Mouse (Mus musculus) heart, embryonic 14.5 days (tissue): ENCODE data around the gene Slc52a3. TPM values are rescaled to one million over a fixed set of nuclear protein-coding genes. Genes with fewer than 3 reads are reported as not detected.
A peak's percentile ranks its signal among the peaks of the same experiment; 100 is the strongest.
"Not testable (repeated sequence)": the region's sequence is repeated elsewhere in the genome, so short reads cannot be mapped to it uniquely, and the experiment has no call there.

ENCODE experiments used
- ATAC-seq: fragments of 200-750 bp; cut with Nextera tagmentation; 2 replicates; pipeline ENCODE4 v1.8.0; 2017; ENCODE audit warnings: low read depth, moderate TSS enrichment; ENCODE audit not compliant: insufficient number of reproducible peaks, insufficient read depth, low FRiP score
- H3K27ac ChIP-seq, 2 experiments: fragments of 200-500 bp in 1 of 2; fragments of 300-500 bp in 1 of 2; sonication (generic) in 1 of 2; replicated peaks in 1 of 2; 2 replicates each; pipeline ENCODE4 v1.5.1; 2012 to 2014; ENCODE audit warnings: low read depth in 2 of 2, low read length in 2 of 2, control low read depth in 1 of 2, mild to moderate bottlenecking in 1 of 2, mixed read lengths in 1 of 2; ENCODE audit not compliant: control insufficient read depth in 1 of 2, insufficient read depth in 1 of 2
- H3K27me3 ChIP-seq: fragments of 300-500 bp; sonication (generic); 2 replicates; pipeline ENCODE4 v1.6.1; 2014; ENCODE audit warnings: mild to moderate bottlenecking, low read length, control low read depth; ENCODE audit not compliant: control insufficient read depth, insufficient read depth
- H3K36me3 ChIP-seq: fragments of 300-500 bp; sonication (generic); 2 replicates; pipeline ENCODE4 v1.6.1; 2014; ENCODE audit warnings: mild to moderate bottlenecking, control low read depth, low read length, mixed read lengths; ENCODE audit not compliant: control insufficient read depth, insufficient read depth
- H3K4me1 ChIP-seq, 2 experiments: fragments of 200-500 bp in 1 of 2; fragments of 300-500 bp in 1 of 2; sonication (generic) in 1 of 2; 2 replicates each; pipeline ENCODE4 v1.6.1; 2012 to 2014; ENCODE audit warnings: low read length in 2 of 2, control low read depth in 1 of 2, mixed read lengths in 1 of 2; ENCODE audit not compliant: control insufficient read depth in 2 of 2, insufficient read depth in 2 of 2
- H3K4me2 ChIP-seq: fragments of 300-500 bp; sonication (generic); 2 replicates; pipeline ENCODE4 v1.6.1; 2014; ENCODE audit warnings: mild to moderate bottlenecking, low read length
- H3K4me3 ChIP-seq, 2 experiments: fragments of 200-500 bp in 1 of 2; fragments of 300-500 bp in 1 of 2; sonication (generic) in 1 of 2; 2 replicates each; pipeline ENCODE4 v1.5.1; 2012 to 2014; ENCODE audit warnings: low read length in 2 of 2, mild to moderate bottlenecking in 2 of 2, control low read depth in 1 of 2, low read depth in 1 of 2, moderate library complexity in 1 of 2; ENCODE audit not compliant: control insufficient read depth in 1 of 2, insufficient read depth in 1 of 2
- H3K9ac ChIP-seq: fragments of 300-500 bp; sonication (generic); 2 replicates; pipeline ENCODE4 v1.6.1; 2014; ENCODE audit warnings: mild to moderate bottlenecking, low read length
- H3K9me3 ChIP-seq: fragments of 300-500 bp; sonication (generic); 2 replicates; pipeline ENCODE4 v1.6.1; 2016; ENCODE audit warnings: low read length, control low read depth; ENCODE audit not compliant: control insufficient read depth
- WGBS: fragments of 180-500 bp; shearing (Covaris S2); extraction: QIAGEN DNeasy Blood & Tissue Kit; methylation state at CpG from one replicate; pipeline ENCODE4 v1.1.7; 2014; 5-methylcytosine and 5-hydroxymethylcytosine counted together
- polyA plus RNA-seq: library from polyadenylated mRNA; unstranded; fragments of >200 nt; fragmentation: Nextera tagmentation; extraction: Ambion mirVana; gene quantifications from 2 replicates; pipeline ENCODE4 v1.2.1, GENCODE M21; 2014

Gene Slc52a3
- polyA plus RNA-seq, 1 experiment from 2014 or later, result 0.22 TPM

DNA sequence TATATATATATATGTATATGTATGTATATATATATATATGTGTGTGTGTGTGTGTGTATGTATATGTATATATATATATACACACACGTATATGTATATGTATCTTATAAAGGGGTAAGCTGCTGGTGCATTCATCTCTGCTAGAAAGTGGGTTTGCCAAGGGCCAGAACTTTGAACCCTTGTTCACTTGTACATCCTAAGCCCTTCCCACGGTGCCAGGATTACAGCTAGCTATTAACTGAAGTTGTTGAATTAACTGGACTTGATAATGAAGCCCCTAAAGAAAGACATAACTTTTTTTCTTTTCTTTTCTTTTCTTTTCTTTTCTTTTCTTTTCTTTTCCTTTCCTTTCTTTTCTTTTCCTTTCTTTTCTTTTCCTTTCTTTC, 872 bp downstream of the Slc52a3 start:
- H3K27ac ChIP-seq, H3K4me3 ChIP-seq, H3K4me2 ChIP-seq, H3K36me3 ChIP-seq, H3K9me3 ChIP-seq, ATAC-seq, H3K4me1 ChIP-seq, H3K9ac ChIP-seq: not testable (repeated sequence)
- H3K27me3 ChIP-seq, result peaks cover 73% of the 10 kb centered on the region
- 46% methylated on average over 2 of the region's 2 CpGs for WGBS

DNA sequence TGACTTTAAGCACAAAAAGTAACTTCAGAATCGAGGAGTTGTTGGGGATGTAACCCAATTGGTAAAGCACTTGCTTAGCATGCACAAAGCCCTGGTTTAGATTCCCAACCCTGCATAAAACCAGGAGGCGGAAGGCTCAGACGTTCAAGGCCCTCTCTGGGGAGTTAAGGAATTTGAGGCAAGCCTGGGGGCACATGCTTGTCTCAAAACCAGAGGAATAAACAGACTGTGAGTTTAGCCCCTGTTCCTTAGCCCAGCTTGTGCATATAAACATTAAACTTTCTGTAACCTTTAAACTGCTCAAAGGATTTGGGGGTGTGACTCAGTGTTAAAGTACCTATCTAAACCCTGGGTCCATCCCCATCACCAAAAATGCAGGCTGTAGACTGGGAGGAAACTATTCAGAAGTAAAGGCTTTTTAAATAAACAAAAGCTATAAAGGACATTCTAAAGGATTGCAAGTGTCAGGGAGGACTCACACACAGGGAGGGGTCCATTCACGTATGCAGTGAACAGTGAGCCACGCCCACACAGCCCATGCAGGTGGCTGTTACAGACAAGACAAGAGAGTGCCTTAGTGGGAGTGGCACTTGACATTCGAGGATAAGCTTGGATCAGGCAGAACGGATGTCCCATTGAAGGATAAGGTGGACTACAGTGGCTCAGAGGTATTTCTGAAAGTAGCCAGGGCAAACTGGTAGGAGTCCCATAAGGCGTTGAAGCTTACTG, 1.6 kb downstream of the Slc52a3 start:
- Histone ChIP-seq H3K9ac (no peak overlapping the region), H3K4me2 (no peak overlapping the region), H3K36me3 (no peaks in the 10 kb centered on the region), H3K9me3 (no peaks in the 10 kb centered on the region), H3K27me3 (peaks cover 75% of the 10 kb centered on the region), H3K4me1 (peaks cover 4 to 6% of the 10 kb centered on the region in 2 experiments; a peak in 2 of 4 replicates), H3K4me3 (no peak overlapping the region), H3K27ac (no peak overlapping the region)
- ATAC-seq, result no peak
- 47% methylated on average over 8 of the region's 8 CpGs for WGBS

DNA sequence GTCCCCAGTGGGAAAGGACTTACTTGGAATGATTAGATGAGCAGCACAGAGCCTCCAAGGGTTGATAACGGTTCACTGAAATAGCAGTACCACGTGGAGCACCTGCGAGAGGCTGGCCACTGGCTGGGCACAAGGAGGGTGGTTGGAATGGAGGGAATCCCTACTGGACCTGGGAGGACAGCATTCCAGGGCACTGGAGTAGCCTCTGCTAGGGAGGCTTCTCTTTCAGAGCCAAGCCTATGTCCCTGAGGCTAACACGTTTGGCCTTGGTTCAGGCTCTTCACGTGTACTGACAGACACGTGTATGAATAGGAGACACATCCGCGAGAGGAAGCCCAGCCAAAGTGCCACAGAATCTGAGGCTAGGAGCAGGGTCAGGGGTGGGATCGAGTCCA, 2.2 kb downstream of the Slc52a3 start:
- H3K4me1 ChIP-seq, result peaks cover 4 to 6% of the 10 kb centered on the region in 2 experiments; a peak in 2 of 4 replicates
- 60% methylated on average over 9 of the region's 9 CpGs for WGBS
- H3K27me3 ChIP-seq, result peaks cover 73% of the 10 kb centered on the region
- H3K4me3 ChIP-seq, result no peak overlapping the region
- no peaks in the 10 kb centered on the region for H3K36me3 ChIP-seq
- H3K27ac ChIP-seq, result no peak overlapping the region
- H3K9ac ChIP-seq, result no peak overlapping the region
- H3K9me3 ChIP-seq, result no peaks in the 10 kb centered on the region
- ATAC-seq, result no peak
- no peak overlapping the region for H3K4me2 ChIP-seq

GRCm38 (mm10) chr2:151998932-151999331, 2.6 kb downstream of the Slc52a3 start:
- Histone ChIP-seq H3K27ac (no peak overlapping the region), H3K9ac (no peak overlapping the region), H3K9me3 (no peaks in the 10 kb centered on the region), H3K36me3 (no peaks in the 10 kb centered on the region), H3K4me3 (no peak overlapping the region), H3K27me3 (peaks cover 70% of the 10 kb centered on the region), H3K4me1 (peaks cover 4 to 6% of the 10 kb centered on the region in 2 experiments; a peak in 2 of 4 replicates), H3K4me2 (no peak overlapping the region)
- no peak for ATAC-seq
- 46% methylated on average over 4 of the region's 4 CpGs for whole genome bisulfite sequencing

DNA sequence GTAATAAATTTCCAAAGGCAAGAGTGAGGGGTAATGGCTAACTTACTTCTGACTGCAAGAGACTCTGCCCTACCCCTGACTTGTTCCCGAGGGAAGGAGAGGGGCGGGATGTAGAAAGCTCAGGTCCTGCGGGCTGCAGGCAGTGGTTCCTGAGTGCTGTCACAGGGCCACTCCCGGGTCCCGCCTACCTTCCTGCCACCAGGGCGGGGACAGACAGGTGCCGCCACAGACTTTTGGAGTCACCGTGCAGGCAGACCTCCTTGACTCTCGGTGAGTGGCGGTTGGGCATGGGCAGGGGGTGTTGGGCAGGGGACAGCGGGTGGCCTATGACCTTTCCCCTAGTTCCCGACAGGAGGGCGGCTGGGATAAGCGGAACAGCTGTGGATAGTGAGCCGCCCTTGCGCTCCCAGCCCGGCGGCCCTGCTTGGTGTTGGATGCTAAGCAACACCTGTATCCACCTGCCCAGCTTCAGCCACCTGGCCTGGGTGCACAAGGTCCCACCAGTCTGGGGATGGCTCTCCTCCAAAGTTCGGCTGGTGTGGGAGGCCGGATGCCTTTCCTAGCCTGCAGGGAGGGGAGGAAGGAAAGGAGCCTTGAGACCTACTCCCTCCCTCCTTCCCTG, 3.5 kb downstream of the Slc52a3 start:
- H3K36me3 ChIP-seq, result no peaks in the 10 kb centered on the region
- peak overlapping the region; percentile 34 for H3K4me2 ChIP-seq
- H3K9me3 ChIP-seq, result no peaks in the 10 kb centered on the region
- H3K4me3 ChIP-seq, result no peak overlapping the region
- no peak for ATAC-seq
- H3K9ac ChIP-seq, result no peak overlapping the region
- no peak overlapping the region for H3K27ac ChIP-seq
- peaks cover 70% of the 10 kb centered on the region for H3K27me3 ChIP-seq
- peaks cover 4 to 6% of the 10 kb centered on the region in 2 experiments; a peak in 2 of 4 replicates for H3K4me1 ChIP-seq
- WGBS, result 10% methylated on average over 20 of the region's 20 CpGs

DNA sequence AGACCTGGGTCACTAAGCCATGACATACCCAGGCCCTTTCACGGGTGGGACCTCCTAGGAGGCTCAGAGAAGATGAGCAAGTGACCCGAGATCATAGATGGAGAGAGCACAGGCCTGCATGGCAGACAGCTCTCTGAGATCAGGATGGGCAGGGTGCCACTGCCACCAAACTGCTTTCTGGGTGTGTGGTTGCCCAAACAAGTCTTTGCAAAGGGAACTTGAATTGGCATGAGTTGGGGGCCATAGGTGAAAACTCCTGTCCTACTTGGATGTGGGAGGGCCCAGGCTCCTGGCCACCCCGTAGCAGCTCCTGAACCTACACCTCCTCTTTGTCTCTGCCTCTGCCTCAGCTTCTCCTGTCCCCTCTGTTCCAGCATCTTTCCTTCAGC, 4.0 kb downstream of the Slc52a3 start:
- Histone ChIP-seq H3K4me1 (peaks cover 4% of the 10 kb centered on the region in 2 experiments; a peak in 2 of 4 replicates), H3K27ac (no peak overlapping the region), H3K9ac (no peak overlapping the region), H3K27me3 (peaks cover 66% of the 10 kb centered on the region), H3K9me3 (no peaks in the 10 kb centered on the region), H3K4me2 (no peak overlapping the region), H3K36me3 (no peaks in the 10 kb centered on the region), H3K4me3 (no peak overlapping the region)
- 34% methylated on average over 3 of the region's 3 CpGs for WGBS
- ATAC-seq, result no peak

- Histone ChIP-seq H3K27ac (no peak overlapping the region), H3K4me3 (no peak overlapping the region), H3K9me3 (no peaks in the 10 kb centered on the region), H3K36me3 (no peaks in the 10 kb centered on the region), H3K9ac (no peak overlapping the region), H3K4me1 (peaks cover 4% of the 10 kb centered on the region in 2 experiments; a peak in 2 of 4 replicates), H3K27me3 (peaks cover 61% of the 10 kb centered on the region), H3K4me2 (no peak overlapping the region)
- no peak for ATAC-seq
- 57% methylated on average over 6 of the region's 6 CpGs for WGBS
Observed at GRCm38 (mm10) chr2:152000735-152001134, 4.4 kb downstream of the Slc52a3 start.
